Mouse (Mus musculus) right cerebral cortex, postnatal 4 days (tissue): ENCODE measurements at regions not wholly inside any gene's neighbourhood (a gene's known extent, or its start where the extent isn't known, plus 50 kb on each side); places are given as distances from the start of the nearest gene placed in this dataset.

ENCODE experiments used
- DNase-seq: peaks from one replicate; pipeline ENCODE4 v3.0.0-alpha.2; 2022

DNA sequence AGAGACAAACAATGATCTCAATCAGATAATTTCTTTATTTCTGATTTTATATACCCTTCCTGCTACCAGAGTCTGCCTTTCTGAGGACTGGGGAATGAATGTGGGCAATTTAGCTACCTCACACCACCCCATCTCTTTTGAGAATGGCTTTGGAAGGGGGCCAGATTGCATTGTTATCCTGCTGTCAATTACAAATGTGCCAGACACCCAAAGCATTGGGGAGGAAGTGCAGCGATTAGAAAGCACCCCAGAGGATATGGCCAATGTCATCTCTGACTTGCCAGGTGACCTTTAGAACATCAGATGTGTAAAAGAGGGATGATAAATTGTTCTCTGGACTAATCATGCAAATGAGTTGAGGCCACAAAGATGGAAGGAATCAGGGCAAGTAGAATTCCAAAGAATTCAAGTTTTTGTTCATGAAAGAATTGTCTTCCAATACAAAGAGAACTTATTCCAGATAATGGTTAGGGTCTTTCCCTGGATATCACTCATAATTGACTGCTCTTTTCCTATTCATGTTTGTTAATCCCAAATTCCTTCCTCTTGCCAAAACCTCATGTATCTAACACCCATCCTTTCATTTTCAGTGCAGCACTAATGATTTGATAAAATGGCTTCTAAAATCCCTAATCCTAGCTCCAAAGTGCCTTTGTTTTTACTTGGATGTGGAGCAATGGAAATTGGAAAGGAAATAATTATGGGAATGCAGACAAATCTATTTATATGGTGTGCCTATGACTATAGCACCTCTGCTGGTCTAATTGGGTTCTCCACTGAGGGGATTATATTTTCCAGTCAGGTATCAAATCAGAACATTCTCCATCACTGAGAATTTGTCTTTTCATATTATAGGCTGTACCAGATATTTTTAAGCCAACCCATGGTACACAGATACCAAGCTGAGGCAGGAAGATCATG is 89.1 kb upstream of the Chl1 start:
- DNase-seq = peak; percentile 4

DNA sequence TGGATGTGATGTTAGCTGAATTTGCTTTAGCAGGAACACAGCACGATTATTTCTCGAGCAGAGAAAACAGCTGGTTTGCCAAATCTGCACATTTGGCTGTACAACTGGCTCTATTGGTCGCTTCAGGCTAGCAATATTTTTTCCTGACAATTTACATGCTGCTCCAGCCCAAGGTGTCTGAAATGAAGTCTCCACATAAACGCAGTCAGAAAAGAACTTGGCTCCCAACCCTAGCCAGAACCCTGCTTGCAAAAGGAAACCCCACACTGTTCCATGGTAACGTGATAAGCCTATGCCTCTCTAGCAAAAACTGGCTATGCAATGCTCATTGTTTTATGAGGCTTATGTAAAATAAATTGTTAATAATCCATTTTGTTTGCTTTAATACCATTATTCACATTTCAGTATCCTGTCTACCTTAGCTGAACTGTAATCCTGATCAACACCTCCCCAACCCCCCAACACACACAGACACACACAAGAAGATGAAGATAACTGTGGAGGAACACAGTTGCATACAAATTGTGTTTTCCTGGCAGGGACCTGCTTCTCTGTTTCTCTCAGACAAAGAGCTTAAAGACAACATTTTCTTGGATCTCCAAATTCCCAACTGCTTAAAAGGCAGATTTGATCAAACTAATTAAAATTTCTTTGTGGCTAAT is 79.3 kb upstream of the Chl1 start:
- peak; percentile 2 for DNase-seq

DNA sequence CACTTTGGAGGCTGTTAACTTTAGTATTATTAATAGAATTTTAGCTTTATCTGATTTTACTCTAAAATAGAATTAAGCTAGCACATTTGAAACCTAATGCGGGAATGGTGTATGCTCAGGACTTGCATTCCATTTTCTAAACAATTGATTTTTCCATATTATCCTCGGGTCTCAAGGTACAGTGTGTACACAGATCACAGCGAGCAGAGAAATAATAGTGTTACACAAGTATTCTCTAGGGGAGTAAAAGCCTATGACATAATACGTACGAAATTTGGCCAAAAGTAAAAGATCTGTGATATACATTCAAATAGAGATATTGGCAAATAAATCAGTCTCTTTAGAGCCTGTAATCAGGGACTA is 78.8 kb upstream of the Chl1 start:
- no peak for DNase-seq
